Mouse (Mus musculus): ENCODE data around the gene Tnfsf12. TPM values are rescaled to one million over a fixed set of nuclear protein-coding genes. Genes with fewer than 3 reads are reported as not detected.

Tnfsf12 gene
- polyA plus RNA-seq, 1 experiment from 2014 or later: 1.2 TPM

- 58% methylated on average over 5 of the region's 5 CpGs for WGBS
- Histone ChIP-seq H3K9ac (replicated peaks; ENCODE audit: low read depth, low read length) (no peak overlapping the region), H3K27ac (ENCODE audit: low read length) (no peak overlapping the region), H3K9me3 (ENCODE audit: control insufficient read depth, low read length) (no peaks in the 10 kb centered on the region), H3K27me3 (replicated peaks; ENCODE audit: control insufficient read depth, insufficient read depth, low read length) (no peaks in the 10 kb centered on the region), H3K4me1 (replicated peaks; ENCODE audit: control insufficient read depth, insufficient read depth, low read length) (0 out of 2 replicates have a peak, but pooled peaks cover 8% of the 10 kb centered on the region), H3K4me2 (ENCODE audit: low read length) (no peak overlapping the region), H3K4me3 (replicated peaks; ENCODE audit: low read length) (no peak overlapping the region), H3K36me3 (ENCODE audit: control insufficient read depth, insufficient read depth) (peaks cover 37% of the 10 kb centered on the region)
- ATAC-seq: no peak
Observed at GRCm38 (mm10) chr11:69653399-69653798, 42.2 kb downstream of the Tnfsf12 start.

DNA sequence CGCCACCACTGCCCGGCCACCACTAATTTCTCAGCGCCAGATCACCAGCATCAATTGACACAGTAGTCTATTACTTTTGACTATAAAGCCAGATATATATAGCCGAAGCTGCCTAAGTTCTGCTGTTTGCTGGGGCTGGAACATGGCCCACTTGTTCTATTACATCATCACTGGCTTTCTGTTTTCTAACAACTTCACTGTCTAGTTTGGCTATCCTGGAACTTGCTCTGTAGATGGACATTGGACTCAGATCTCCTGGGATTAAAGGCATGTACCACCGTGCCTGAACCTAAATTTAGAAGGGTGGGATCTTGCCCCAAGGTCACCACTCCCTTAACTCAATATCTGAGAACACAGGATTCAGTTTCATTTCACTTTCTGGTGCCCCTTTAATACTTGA, 49.8 kb downstream of the Tnfsf12 start:
- Histone ChIP-seq H3K4me3 (replicated peaks; ENCODE audit: low read length) (no peak overlapping the region), H3K4me2 (ENCODE audit: low read length) (no peak overlapping the region), H3K36me3 (ENCODE audit: control insufficient read depth, insufficient read depth) (peaks cover 52% of the 10 kb centered on the region), H3K27ac (ENCODE audit: low read length) (no peak overlapping the region), H3K9ac (replicated peaks; ENCODE audit: low read depth, low read length) (no peak overlapping the region), H3K27me3 (replicated peaks; ENCODE audit: control insufficient read depth, insufficient read depth, low read length) (no peaks in the 10 kb centered on the region), H3K9me3 (ENCODE audit: control insufficient read depth, low read length) (no peaks in the 10 kb centered on the region), H3K4me1 (replicated peaks; ENCODE audit: control insufficient read depth, insufficient read depth, low read length) (no peaks in the 10 kb centered on the region)
- no peak for ATAC-seq
- WGBS: 92% methylated on average over 5 of the region's 5 CpGs

MicroRNA genes within 50 kb of the gene (microRNA counts, 519-probe panel; counts per million panel counts)
- microRNA mmu-miR-1934: not detected

Small RNA genes lying within 50 kb of the gene (microRNA-seq; reads per million reads assigned to microRNA genes)
- 1.0 reads per million for gene Mir1934

Other genes with a start within 250 kb of the Tnfsf12 start
- 3.5 and 3.7 TPM in 2 replicates for gene Dnah2, start 146.7 kb downstream of the Tnfsf12 start, polyA plus RNA-seq (2015; fragmentation: Nextera tagmentation; extraction: Ambion mirVana)
- 95.7 and 123 TPM in 2 replicates for gene Efnb3, start 135.6 kb downstream of the Tnfsf12 start, polyA plus RNA-seq (2015; fragmentation: Nextera tagmentation; extraction: Ambion mirVana)
- gene Wrap53, start 115.6 kb downstream of the Tnfsf12 start, polyA plus RNA-seq (2015; fragmentation: Nextera tagmentation; extraction: Ambion mirVana): 27.3 and 28.6 TPM in 2 replicates
- 103 and 109 TPM in 2 replicates for gene Trp53, start 115.5 kb downstream of the Tnfsf12 start, polyA plus RNA-seq (2015; fragmentation: Nextera tagmentation; extraction: Ambion mirVana)
- 30.2 and 33.8 TPM in 2 replicates for gene Atp1b2, start 89.9 kb downstream of the Tnfsf12 start, polyA plus RNA-seq (2015; fragmentation: Nextera tagmentation; extraction: Ambion mirVana)
- gene Shbg, start 77.9 kb downstream of the Tnfsf12 start, polyA plus RNA-seq (2015; fragmentation: Nextera tagmentation; extraction: Ambion mirVana): not detected in 2 replicates
- gene Sat2, start 73.8 kb downstream of the Tnfsf12 start, polyA plus RNA-seq (2015; fragmentation: Nextera tagmentation; extraction: Ambion mirVana): 17.3 and 23.8 TPM in 2 replicates
- gene Fxr2, start 62.9 kb downstream of the Tnfsf12 start, polyA plus RNA-seq (2015; fragmentation: Nextera tagmentation; extraction: Ambion mirVana): 37.1 and 47.7 TPM in 2 replicates
- gene Sox15, start 40.5 kb downstream of the Tnfsf12 start, polyA plus RNA-seq (2015; fragmentation: Nextera tagmentation; extraction: Ambion mirVana): not detected in 2 replicates
- gene Mpdu1, start 33.2 kb downstream of the Tnfsf12 start, polyA plus RNA-seq (2015; fragmentation: Nextera tagmentation; extraction: Ambion mirVana): 82.1 and 90.4 TPM in 2 replicates
- gene Cd68, start 29.7 kb downstream of the Tnfsf12 start, polyA plus RNA-seq (2015; fragmentation: Nextera tagmentation; extraction: Ambion mirVana): 6.4 and 7.8 TPM in 2 replicates
- gene Eif4a1, start 23.4 kb downstream of the Tnfsf12 start, polyA plus RNA-seq (2015; fragmentation: Nextera tagmentation; extraction: Ambion mirVana): 563 and 599 TPM in 2 replicates
- 97.0 and 115 TPM in 2 replicates for gene Senp3, start 13.8 kb downstream of the Tnfsf12 start, polyA plus RNA-seq (2015; fragmentation: Nextera tagmentation; extraction: Ambion mirVana)
- 0.34 and 0.46 TPM in 2 replicates for gene Tnfsf13, start 10.1 kb downstream of the Tnfsf12 start, polyA plus RNA-seq (2015; fragmentation: Nextera tagmentation; extraction: Ambion mirVana)
- 0.81 and 1.2 TPM in 2 replicates for gene Tnfsfm13, start 249 bp upstream of the Tnfsf12 start, polyA plus RNA-seq (2015; fragmentation: Nextera tagmentation; extraction: Ambion mirVana)
- gene Polr2a, start 62.8 kb upstream of the Tnfsf12 start, polyA plus RNA-seq (2015; fragmentation: Nextera tagmentation; extraction: Ambion mirVana): 16.4 and 18.1 TPM in 2 replicates
- gene Slc35g3, start 66.1 kb upstream of the Tnfsf12 start, polyA plus RNA-seq (2015; fragmentation: Nextera tagmentation; extraction: Ambion mirVana): 0.16 and 0.18 TPM in 2 replicates
- 3.3 and 3.6 TPM in 2 replicates for gene Zbtb4, start 70.1 kb upstream of the Tnfsf12 start, polyA plus RNA-seq (2015; fragmentation: Nextera tagmentation; extraction: Ambion mirVana)
- gene Chrnb1, start 100.1 kb upstream of the Tnfsf12 start, polyA plus RNA-seq (2015; fragmentation: Nextera tagmentation; extraction: Ambion mirVana): 1.2 TPM in 2 replicates
- gene Fgf11, start 106.0 kb upstream of the Tnfsf12 start, polyA plus RNA-seq (2015; fragmentation: Nextera tagmentation; extraction: Ambion mirVana): 5.2 and 5.9 TPM in 2 replicates
- 0.45 and 0.77 TPM in 2 replicates for gene Tmem102, start 109.8 kb upstream of the Tnfsf12 start, polyA plus RNA-seq (2015; fragmentation: Nextera tagmentation; extraction: Ambion mirVana)
- gene Gm39566, start 119.4 kb upstream of the Tnfsf12 start, polyA plus RNA-seq (2015; fragmentation: Nextera tagmentation; extraction: Ambion mirVana): not detected in 2 replicates
- gene Spem2, start 122.6 kb upstream of the Tnfsf12 start, polyA plus RNA-seq (2015; fragmentation: Nextera tagmentation; extraction: Ambion mirVana): not detected in 2 replicates
- gene Spem1, start 126.3 kb upstream of the Tnfsf12 start, polyA plus RNA-seq (2015; fragmentation: Nextera tagmentation; extraction: Ambion mirVana): 0.72 and 0.75 TPM in 2 replicates
- gene Nlgn2, start 141.9 kb upstream of the Tnfsf12 start, polyA plus RNA-seq (2015; fragmentation: Nextera tagmentation; extraction: Ambion mirVana): 18.7 and 22.8 TPM in 2 replicates
- 254 and 272 TPM in 2 replicates for gene Tmem256, start 142.7 kb upstream of the Tnfsf12 start, polyA plus RNA-seq (2015; fragmentation: Nextera tagmentation; extraction: Ambion mirVana)
- gene Plscr3, start 150.5 kb upstream of the Tnfsf12 start, polyA plus RNA-seq (2015; fragmentation: Nextera tagmentation; extraction: Ambion mirVana): 55.0 and 57.7 TPM in 2 replicates
- gene Tnk1, start 162.9 kb upstream of the Tnfsf12 start, polyA plus RNA-seq (2015; fragmentation: Nextera tagmentation; extraction: Ambion mirVana): 0.29 and 0.39 TPM in 2 replicates
- gene Tmem95, start 182.2 kb upstream of the Tnfsf12 start, polyA plus RNA-seq (2015; fragmentation: Nextera tagmentation; extraction: Ambion mirVana): not detected in 2 replicates
- gene Kctd11, start 185.6 kb upstream of the Tnfsf12 start, polyA plus RNA-seq (2015; fragmentation: Nextera tagmentation; extraction: Ambion mirVana): 1.3 and 1.9 TPM in 2 replicates
- gene Acap1, start 199.7 kb upstream of the Tnfsf12 start, polyA plus RNA-seq (2015; fragmentation: Nextera tagmentation; extraction: Ambion mirVana): 0.48 and 0.49 TPM in 2 replicates
- 16.4 and 18.5 TPM in 2 replicates for gene 2810408A11Rik, start 205.1 kb upstream of the Tnfsf12 start, polyA plus RNA-seq (2015; fragmentation: Nextera tagmentation; extraction: Ambion mirVana)
- gene Neurl4, start 205.2 kb upstream of the Tnfsf12 start, polyA plus RNA-seq (2015; fragmentation: Nextera tagmentation; extraction: Ambion mirVana): 19.0 and 21.5 TPM in 2 replicates
- gene Gps2, start 218.0 kb upstream of the Tnfsf12 start, polyA plus RNA-seq (2015; fragmentation: Nextera tagmentation; extraction: Ambion mirVana): 81.2 and 91.8 TPM in 2 replicates
- 1,142 and 1,181 TPM in 2 replicates for gene Eif5a, start 226.1 kb upstream of the Tnfsf12 start, polyA plus RNA-seq (2015; fragmentation: Nextera tagmentation; extraction: Ambion mirVana)
- gene Ybx2, start 239.9 kb upstream of the Tnfsf12 start, polyA plus RNA-seq (2015; fragmentation: Nextera tagmentation; extraction: Ambion mirVana): 3.3 and 3.4 TPM in 2 replicates